Mouse (Mus musculus): Measurements from ENCODE around the gene Ikbkg.

Ikbkg gene

GRCm38 (mm10) chrX:74451157-74451912, 58.2 kb downstream of the Ikbkg start:
- in situ Hi-C loops (cut with MboI, MseI) = loop anchor here (25.0 kb wide), 1 partner anchor 411 kb away; no protein-coding TSS in a partner anchor

- in situ Hi-C loops (cut with MboI, MseI) = loop anchor here (25.0 kb wide), 1 partner anchor 410 kb away; no protein-coding TSS in a partner anchor
Measured at GRCm38 (mm10) chrX:74452773-74453172, 59.7 kb downstream of the Ikbkg start.

GRCm38 (mm10) chrX:74481349-74481885, 88.3 kb downstream of the Ikbkg start, which contains the start of gene Gm6880:
Gm6880 (minus strand) TSS chrX:74481399.
- in situ Hi-C loops (cut with MboI, MseI) = loop anchor here (5.0 kb wide), 2 partner anchors 256 to 476 kb away; no protein-coding TSS in a partner anchor

GRCm38 (mm10) chrX:74497131-74497530, 104.0 kb downstream of the Ikbkg start:
- in situ Hi-C loops (cut with MboI, MseI) = no loop called here
